Mouse (Mus musculus): Measurements from ENCODE around the gene N4bp3.

GRCm38 (mm10) chr11:51681324-51681975 lies 30.8 kb upstream of the N4bp3 start:
- TF ChIP-seq CTCF (IDR thresholded peaks at IDR 0.05; ENCODE audit: low read depth), result peak; percentile 98
- TF ChIP-seq EP300 (IDR thresholded peaks at IDR 0.05; ENCODE audit: low read depth), result no peak

Measured in liver, postnatal 0 days (tissue).